Mouse (Mus musculus) left cerebral cortex, adult 8-10 months (tissue): ENCODE data around the gene Prpf4b. TPM values are rescaled to one million over a fixed set of nuclear protein-coding genes. Genes with fewer than 3 reads are reported as not detected.
A peak's percentile ranks its signal among the peaks of the same experiment; 100 is the strongest.
"Not testable (repeated sequence)": the region's sequence is repeated elsewhere in the genome, so short reads cannot be mapped to it uniquely, and the experiment has no call there.

Experiments used
- DNase-seq, 2 experiments: peaks; one replicate each; pipeline ENCODE4 v3.0.0; 2022; ENCODE audit warnings: low spot score in 2 of 2
- total RNA-seq, 4 experiments: library from RNA; stranded (reverse); gene quantifications; 2 replicates each; pipeline ENCODE4 v1.2.4; 2022

Prpf4b gene
- 10 to 100 TPM; 57.2 to 81.4 (median 72.1) TPM for total RNA-seq

GRCm38 (mm10) chr13:34875166-34875710 is at the start of gene Prpf4b:
Gene Prpf4b, plus strand, starts transcription at chr13:34875302.
- peak; percentile 91 to 92 for DNase-seq

GRCm38 (mm10) chr13:34826760-34827690 is 48.1 kb upstream of the Prpf4b start:
- DNase-seq = no peak

GRCm38 (mm10) chr13:34827988-34828882 is 46.9 kb upstream of the Prpf4b start:
- no peak for DNase-seq

- DNase-seq = no peak
Measured at GRCm38 (mm10) chr13:34842851-34843250, 32.3 kb upstream of the Prpf4b start.

- no peak for DNase-seq
Measured at GRCm38 (mm10) chr13:34850759-34851158, 24.3 kb upstream of the Prpf4b start.

- DNase-seq = no peak
Measured at GRCm38 (mm10) chr13:34851191-34851784, 23.8 kb upstream of the Prpf4b start.

GRCm38 (mm10) chr13:34857526-34857925 is 17.6 kb upstream of the Prpf4b start:
- no peak for DNase-seq

GRCm38 (mm10) chr13:34859406-34859805 is 15.7 kb upstream of the Prpf4b start:
- peak in 1 of 2 experiments; percentile 43 for DNase-seq

GRCm38 (mm10) chr13:34861166-34861565 is 13.9 kb upstream of the Prpf4b start:
- not testable (repeated sequence) for DNase-seq

- DNase-seq = peak in 1 of 2 experiments; percentile 28
Measured at GRCm38 (mm10) chr13:34864420-34865169, 10.5 kb upstream of the Prpf4b start.

GRCm38 (mm10) chr13:34873801-34874681 is 1.1 kb upstream of the Prpf4b start:
- DNase-seq = peak; percentile 82 to 94

GRCm38 (mm10) chr13:34874736-34875135 is 366 bp upstream of the Prpf4b start:
- peak in 1 of 2 experiments; percentile 28 for DNase-seq

- no peak for DNase-seq
Measured at GRCm38 (mm10) chr13:34875741-34876445, 791 bp downstream of the Prpf4b start.

GRCm38 (mm10) chr13:34876481-34876880 is 1.4 kb downstream of the Prpf4b start:
- DNase-seq = no peak

GRCm38 (mm10) chr13:34892871-34893270 is 17.8 kb downstream of the Prpf4b start:
- DNase-seq = no peak

GRCm38 (mm10) chr13:34914614-34915013 is 39.5 kb downstream of the Prpf4b start:
- no peak for DNase-seq

GRCm38 (mm10) chr13:34916520-34917167 is 41.5 kb downstream of the Prpf4b start:
- DNase-seq = no peak

GRCm38 (mm10) chr13:34924210-34924609 is 49.1 kb downstream of the Prpf4b start, which contains the start of the genes Fam217a and 4933417A18Rik:
Gene Fam217a, minus strand, starts transcription at chr13:34924310.
Gene 4933417A18Rik, plus strand, starts transcription at chr13:34924409.
- no peak for DNase-seq
